Mouse (Mus musculus): ENCODE results near the gene Pikfyve. TPM values are rescaled to one million over a fixed set of nuclear protein-coding genes. Genes with fewer than 3 reads are reported as not detected.

Gene Pikfyve
- polyA plus RNA-seq, 2 experiments from 2014 or later = 11.8 to 13.6 TPM

DNA sequence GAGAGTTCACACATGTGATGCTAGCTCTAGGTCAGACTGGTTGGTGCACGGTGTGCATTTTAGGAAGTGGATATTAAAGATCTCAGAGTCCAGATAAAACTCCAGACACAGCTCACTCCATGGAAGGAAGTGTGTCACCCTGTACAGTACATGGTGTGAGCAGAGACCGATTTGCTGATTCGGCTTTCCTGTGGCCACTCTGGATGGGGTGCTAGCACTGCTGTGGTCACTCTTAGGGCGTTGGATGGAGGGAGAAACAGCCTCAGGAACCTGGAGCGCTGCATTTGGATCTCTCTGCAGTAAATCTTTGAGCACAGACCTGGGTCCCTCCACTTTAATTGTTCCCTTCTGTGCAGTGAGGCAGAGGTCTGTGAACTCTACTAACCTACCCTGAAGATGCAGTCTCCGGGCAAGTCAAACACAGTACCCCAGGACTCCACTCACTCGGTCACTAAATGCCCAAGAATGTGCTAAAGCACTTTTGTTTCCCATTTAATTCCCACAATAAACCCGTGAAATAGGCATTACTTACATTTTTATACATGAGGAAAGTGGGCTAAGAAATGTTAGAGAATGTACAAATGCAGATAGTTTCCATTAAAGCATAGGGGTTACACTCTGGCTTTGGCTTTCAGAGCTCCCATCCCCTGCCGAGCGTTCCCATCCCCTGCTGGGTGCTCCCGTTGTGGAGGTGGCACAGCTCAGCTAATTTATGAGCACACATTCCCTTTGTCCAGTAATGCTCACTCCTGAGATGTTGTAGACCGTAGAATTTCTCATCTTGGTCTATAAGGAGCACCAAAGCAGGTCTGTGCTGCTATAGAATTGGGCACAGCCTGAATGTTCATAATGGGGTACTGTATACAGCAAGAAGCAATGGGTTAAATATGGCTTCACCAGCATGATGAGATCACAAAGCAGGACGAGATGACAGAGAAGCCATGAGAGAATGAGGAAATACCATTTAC lies 127.9 kb downstream of the Pikfyve start:
- no peak for ATAC-seq

DNA sequence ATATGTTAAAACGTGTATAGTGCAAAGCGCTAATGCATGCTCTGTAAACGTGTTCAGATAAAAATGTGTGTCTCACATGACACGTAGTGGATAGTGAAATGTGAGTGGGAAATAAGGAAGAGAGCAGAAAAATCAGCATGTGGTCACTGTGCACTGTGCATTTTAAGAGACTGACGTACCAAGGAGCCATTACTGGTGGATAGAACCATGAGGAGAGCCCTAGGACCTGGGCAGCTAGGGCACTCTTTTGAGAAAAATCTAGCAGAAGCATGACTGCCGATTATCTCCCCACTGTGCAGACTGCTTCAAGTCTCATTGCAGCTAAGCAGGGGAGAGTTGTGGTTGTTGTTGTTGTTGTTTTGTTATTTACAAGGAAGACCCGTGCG lies 128.5 kb downstream of the Pikfyve start:
- ATAC-seq = no peak

Other genes starting within 250 kb of the Pikfyve start
- 10 to 100 TPM in 1 of 2 experiments, 1 to 10 TPM in 1; 7.8 to 11.2 TPM for gene Plekhm3, start 229.9 kb upstream of the Pikfyve start, polyA plus RNA-seq (2017; shearing (Covaris generic))
- under 1 TPM in 1 of 2 experiments, not detected in 1; 0.31 TPM for gene Akr1cl, start 153.9 kb upstream of the Pikfyve start, polyA plus RNA-seq (2017; shearing (Covaris generic))
- gene Cryge, start 135.5 kb upstream of the Pikfyve start, polyA plus RNA-seq (2017; shearing (Covaris generic)) = not detected
- not detected for gene Crygd, start 123.2 kb upstream of the Pikfyve start, polyA plus RNA-seq (2017; shearing (Covaris generic))
- gene Crygc, start 113.0 kb upstream of the Pikfyve start, polyA plus RNA-seq (2017; shearing (Covaris generic)) = not detected
- not detected for gene Crygb, start 104.4 kb upstream of the Pikfyve start, polyA plus RNA-seq (2017; shearing (Covaris generic))
- not detected for gene Cryga, start 83.3 kb upstream of the Pikfyve start, polyA plus RNA-seq (2017; shearing (Covaris generic))
- not detected for gene Gm28845, start 67.1 kb upstream of the Pikfyve start, polyA plus RNA-seq (2017; shearing (Covaris generic))
- not detected for gene D630023F18Rik, start 63.5 kb upstream of the Pikfyve start, polyA plus RNA-seq (2017; shearing (Covaris generic))
- 10 to 100 TPM in 1 of 2 experiments, 1 to 10 TPM in 1; 7.9 to 10.2 TPM for gene Idh1, start 183 bp upstream of the Pikfyve start, polyA plus RNA-seq (2017; shearing (Covaris generic))
- gene Pth2r, start 95.4 kb downstream of the Pikfyve start, polyA plus RNA-seq (2017; shearing (Covaris generic)) = not detected

Measured in CD4-positive, CD25-positive, alpha-beta regulatory T cell, adult 4 months (primary cell).